Mouse (Mus musculus) heart, embryonic 16.5 days (tissue): ENCODE measurements at regions not wholly inside any gene's neighbourhood (a gene's known extent, or its start where the extent isn't known, plus 50 kb on each side); places are given as distances from the start of the nearest gene placed in this dataset.
A peak's percentile ranks its signal among the peaks of the same experiment; 100 is the strongest.

Experiments used
- ATAC-seq: fragments of 200-750 bp; cut with Nextera tagmentation; replicated peaks from 2 replicates; pipeline ENCODE4 v1.8.0; 2017; ENCODE audit warnings: moderate number of reproducible peaks; ENCODE audit not compliant: insufficient read depth, low FRiP score; ENCODE audit errors: extremely low read depth
- H3K27ac ChIP-seq: fragments of 300-500 bp; sonication (generic); 2 replicates; pipeline ENCODE4 v1.5.1; 2014; ENCODE audit warnings: mild to moderate bottlenecking, low read length, control low read depth, moderate library complexity
- H3K27me3 ChIP-seq: fragments of 300-500 bp; sonication (generic); 2 replicates; pipeline ENCODE4 v1.6.1; 2014; ENCODE audit warnings: low read length, mixed read lengths; ENCODE audit not compliant: control insufficient read depth, insufficient read depth
- H3K36me3 ChIP-seq: fragments of 300-500 bp; sonication (generic); 2 replicates; pipeline ENCODE4 v1.6.1; 2014; ENCODE audit not compliant: control insufficient read depth, insufficient read depth
- H3K4me1 ChIP-seq: fragments of 300-500 bp; sonication (generic); 2 replicates; pipeline ENCODE4 v1.6.1; 2014; ENCODE audit warnings: low read length, mixed read lengths; ENCODE audit not compliant: control insufficient read depth, insufficient read depth
- H3K4me2 ChIP-seq: fragments of 300-500 bp; sonication (generic); 2 replicates; pipeline ENCODE4 v1.6.1; 2014; ENCODE audit warnings: low read depth, mild to moderate bottlenecking, control low read depth, low read length
- H3K4me3 ChIP-seq: fragments of 300-500 bp; sonication (generic); 2 replicates; pipeline ENCODE4 v1.5.1; 2014; ENCODE audit warnings: mild to moderate bottlenecking, control low read depth, low read length
- H3K9ac ChIP-seq: fragments of 300-500 bp; sonication (generic); 2 replicates; pipeline ENCODE4 v1.6.1; 2014; ENCODE audit warnings: low read length, control low read depth
- H3K9me3 ChIP-seq: fragments of 300-500 bp; sonication (generic); replicated peaks from 2 replicates; pipeline ENCODE4 v1.6.1; 2016; ENCODE audit warnings: low read length; ENCODE audit not compliant: control insufficient read depth
- WGBS: fragments of 180-500 bp; shearing (Covaris S2); extraction: QIAGEN DNeasy Blood & Tissue Kit; methylation state at CpG from one replicate; pipeline ENCODE4 v1.1.7; 2014; 5-methylcytosine and 5-hydroxymethylcytosine counted together

DNA sequence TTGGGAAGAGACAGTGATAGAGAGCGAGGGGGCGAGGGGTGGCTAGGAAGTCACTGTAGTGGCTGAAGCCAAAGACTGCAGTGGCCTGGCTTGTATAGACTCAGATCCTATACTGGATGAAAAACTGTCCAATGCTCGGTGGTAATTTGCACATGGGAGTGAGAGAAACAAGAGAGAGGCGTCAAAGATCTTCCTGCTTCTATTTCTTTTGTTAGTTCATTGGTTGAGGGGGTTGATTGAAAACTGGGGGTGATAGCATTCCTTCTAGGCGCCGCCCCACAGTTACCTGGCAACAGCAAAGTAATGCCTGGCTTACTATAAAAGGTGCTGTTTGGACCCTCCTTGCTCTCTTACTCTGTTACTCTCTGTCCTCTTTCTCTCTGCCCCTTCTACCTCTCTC is 465.3 kb upstream of the Smim15 start:
- WGBS = 89% methylated on average over 6 of the region's 6 CpGs
- no peak overlapping the region for H3K9ac ChIP-seq
- no peak overlapping the region for H3K4me3 ChIP-seq
- H3K9me3 ChIP-seq = no peaks in the 10 kb centered on the region
- no peak for ATAC-seq
- H3K27me3 ChIP-seq = no peaks in the 10 kb centered on the region; the same call in 1 of the 2 replicates
- no peak overlapping the region for H3K4me2 ChIP-seq
- H3K27ac ChIP-seq = no peak overlapping the region
- H3K36me3 ChIP-seq = no peaks in the 10 kb centered on the region
- H3K4me1 ChIP-seq = peaks cover 6% of the 10 kb centered on the region; the same call in 1 of the 2 replicates

DNA sequence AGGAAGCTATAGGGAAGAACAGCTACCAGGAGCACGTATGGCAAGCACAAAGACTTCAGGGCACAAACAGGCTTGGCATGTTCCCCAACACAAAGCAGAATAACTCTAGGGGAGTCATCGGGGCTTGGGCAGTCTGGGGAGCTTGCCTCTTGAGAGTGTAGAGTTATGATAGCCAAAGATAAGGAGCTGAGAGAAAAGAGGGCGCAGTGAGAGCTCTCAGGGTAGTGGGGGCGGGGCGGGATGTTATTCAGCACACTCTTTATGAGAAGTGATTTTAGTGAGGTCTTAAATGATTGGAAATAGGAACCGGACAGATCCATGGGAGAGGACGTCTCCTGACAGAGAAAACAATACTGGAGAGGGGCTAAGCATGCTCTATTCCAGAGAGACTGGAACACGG is 466.4 kb upstream of the Smim15 start:
- Histone ChIP-seq H3K4me3 (no peak overlapping the region), H3K4me1 (peaks cover 6% of the 10 kb centered on the region; the same call in 1 of the 2 replicates), H3K9me3 (no peaks in the 10 kb centered on the region), H3K4me2 (no peak overlapping the region), H3K27ac (no peak overlapping the region), H3K27me3 (no peaks in the 10 kb centered on the region; the same call in 1 of the 2 replicates), H3K36me3 (no peaks in the 10 kb centered on the region), H3K9ac (no peak overlapping the region)
- WGBS = 53% methylated on average over 8 of the region's 8 CpGs
- no peak for ATAC-seq

DNA sequence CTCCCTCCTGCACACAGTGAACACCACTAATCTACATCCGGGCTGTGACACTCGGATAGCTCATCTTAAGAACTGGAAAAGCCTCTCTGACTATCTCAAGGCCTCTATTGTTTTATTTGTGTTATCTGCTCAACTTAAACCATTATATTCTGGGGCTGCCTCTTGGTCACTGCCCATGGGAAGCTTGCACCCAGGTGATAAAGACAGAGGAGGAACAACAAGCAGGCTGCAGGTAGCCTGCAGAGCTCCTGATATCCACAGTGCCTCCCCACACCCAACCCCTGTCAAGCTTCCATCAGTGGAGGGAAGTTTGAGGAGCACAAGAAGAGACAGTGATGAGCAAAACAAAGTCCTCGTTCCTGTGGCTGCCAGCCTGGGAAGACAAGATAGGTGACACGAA is 467.0 kb upstream of the Smim15 start:
- Histone ChIP-seq H3K36me3 (no peaks in the 10 kb centered on the region), H3K9me3 (no peaks in the 10 kb centered on the region), H3K27ac (no peak overlapping the region), H3K27me3 (no peaks in the 10 kb centered on the region; the same call in 1 of the 2 replicates), H3K4me1 (peaks cover 6% of the 10 kb centered on the region; the same call in 1 of the 2 replicates), H3K9ac (no peak overlapping the region), H3K4me2 (no peak overlapping the region), H3K4me3 (no peak overlapping the region)
- ATAC-seq = no peak
- 39% methylated on average over 4 of the region's 4 CpGs for WGBS

DNA sequence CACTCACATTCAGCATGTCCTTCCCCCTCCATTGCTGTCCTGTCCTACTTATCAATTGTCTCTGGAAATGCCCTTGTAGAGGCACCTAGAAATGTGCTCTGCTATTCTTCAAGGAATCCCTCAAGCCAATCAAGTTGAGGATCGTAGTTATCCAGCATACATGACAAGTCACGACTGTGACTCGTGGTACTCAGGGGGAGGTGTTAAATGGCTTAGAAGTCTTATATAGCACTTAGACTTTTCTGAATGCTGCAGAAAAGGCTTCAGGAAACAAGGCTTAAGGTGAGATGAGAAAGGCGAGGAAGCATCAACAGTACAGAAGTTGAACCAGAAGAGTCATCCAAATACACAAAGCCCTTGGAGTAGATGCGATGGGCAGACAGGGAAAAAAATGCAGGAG is 467.5 kb upstream of the Smim15 start:
- 73% methylated on average over 5 of the region's 5 CpGs for WGBS
- peaks cover 6% of the 10 kb centered on the region; the same call in 1 of the 2 replicates for H3K4me1 ChIP-seq
- no peak overlapping the region for H3K27ac ChIP-seq
- no peak overlapping the region for H3K9ac ChIP-seq
- no peaks in the 10 kb centered on the region for H3K36me3 ChIP-seq
- no peak for ATAC-seq
- no peaks in the 10 kb centered on the region; the same call in 1 of the 2 replicates for H3K27me3 ChIP-seq
- no peak overlapping the region for H3K4me3 ChIP-seq
- no peaks in the 10 kb centered on the region for H3K9me3 ChIP-seq
- no peak overlapping the region for H3K4me2 ChIP-seq

DNA sequence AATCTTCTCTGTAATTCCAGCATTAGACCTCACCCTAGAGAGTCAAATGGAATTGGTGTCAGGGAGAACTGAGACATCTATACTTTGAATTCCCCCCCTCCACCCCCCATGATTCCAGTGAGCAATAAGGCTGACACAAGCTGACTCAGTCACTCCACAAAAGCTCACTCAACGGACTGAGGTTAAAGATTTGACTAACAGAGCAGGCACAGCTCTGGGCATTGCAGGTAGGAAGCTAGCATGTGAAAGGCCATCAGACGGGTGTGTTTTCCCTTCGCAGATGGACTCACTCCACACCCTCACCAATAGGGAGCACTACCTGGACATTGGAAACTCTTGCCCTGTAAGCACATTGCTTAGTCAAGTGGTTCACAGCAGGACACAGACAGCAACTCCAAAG is 469.2 kb upstream of the Smim15 start:
- no peaks in the 10 kb centered on the region; the same call in 1 of the 2 replicates for H3K27me3 ChIP-seq
- H3K9ac ChIP-seq = no peak overlapping the region
- H3K36me3 ChIP-seq = no peaks in the 10 kb centered on the region
- no peak overlapping the region for H3K27ac ChIP-seq
- H3K4me2 ChIP-seq = no peak overlapping the region
- H3K4me3 ChIP-seq = no peak overlapping the region
- 75% methylated on average over 3 of the region's 3 CpGs for WGBS
- ATAC-seq = no peak
- H3K4me1 ChIP-seq = peaks cover 6% of the 10 kb centered on the region; the same call in 1 of the 2 replicates
- H3K9me3 ChIP-seq = no peaks in the 10 kb centered on the region

DNA sequence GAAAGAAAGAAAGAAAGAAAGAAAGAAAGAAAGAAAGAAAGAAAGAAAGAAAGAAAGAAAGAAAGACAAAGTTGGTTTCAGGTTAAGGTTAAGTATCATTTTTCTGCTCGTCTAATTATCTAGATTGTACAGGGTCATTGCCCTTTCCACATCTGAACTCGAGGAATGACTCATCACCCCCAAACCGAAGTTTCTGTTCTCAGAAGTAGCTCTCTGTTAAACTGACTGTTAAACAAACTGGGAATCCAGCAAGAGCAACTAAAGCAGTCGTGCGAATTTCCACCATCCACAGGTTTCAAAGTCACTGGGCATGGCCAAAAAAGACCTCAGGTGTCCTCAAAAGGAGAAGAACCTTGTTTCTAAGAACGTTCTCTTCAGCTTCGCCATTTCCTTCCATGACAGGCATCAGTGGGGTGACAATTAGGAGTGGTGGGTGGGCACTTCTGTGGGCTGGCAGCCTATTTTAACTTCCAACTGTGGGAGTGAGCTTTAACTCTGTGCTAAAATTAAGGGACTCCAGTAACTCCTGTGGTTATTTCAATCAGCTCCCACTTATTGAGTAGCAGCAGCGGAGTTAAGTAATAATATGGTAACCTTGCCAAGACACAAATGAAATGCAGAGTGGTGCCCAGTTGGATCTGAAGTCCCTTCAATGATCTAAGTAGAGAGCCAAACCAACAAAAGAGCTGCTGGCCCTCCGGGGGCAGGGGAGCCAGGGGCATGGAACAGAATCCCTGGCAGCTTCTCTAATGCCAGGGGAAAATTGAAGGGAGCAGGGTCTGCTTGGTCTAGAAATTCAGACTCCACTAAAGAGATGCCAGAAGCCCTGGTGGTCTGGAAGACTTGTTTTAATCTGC is 470.5 kb upstream of the Smim15 start:
- ATAC-seq = no peak
- 68% methylated on average over 9 of the region's 9 CpGs for WGBS
- H3K4me2 ChIP-seq = no peak overlapping the region

DNA sequence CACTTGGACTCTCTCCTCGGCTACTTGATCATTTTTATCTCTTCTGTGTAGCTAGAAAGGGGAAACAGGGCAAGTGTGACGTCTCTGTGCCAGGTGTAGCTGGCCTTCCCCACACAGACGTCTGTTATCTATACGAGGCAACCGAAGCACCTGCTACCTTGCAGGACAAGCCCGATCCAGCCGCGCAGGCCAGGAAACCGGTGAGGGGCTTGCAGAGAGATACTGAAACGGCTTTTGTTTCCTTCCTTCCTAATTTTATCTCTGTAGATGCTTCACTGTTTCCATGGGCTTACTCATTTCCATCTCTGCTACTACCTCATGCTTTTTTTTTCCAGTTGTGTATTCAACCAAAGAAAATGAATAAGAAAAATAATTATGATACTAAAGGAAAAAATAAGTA is 472.7 kb upstream of the Smim15 start:
- ATAC-seq = no peak; the same call in 1 of the 2 replicates

More for the DNA sequence above, 470.5 kb upstream of the Smim15 start:
- Histone ChIP-seq H3K36me3 (no peaks in the 10 kb centered on the region), H3K9me3 (no peaks in the 10 kb centered on the region), H3K4me1 (peaks cover 6% of the 10 kb centered on the region), H3K27ac (no peak overlapping the region), H3K9ac (no peak overlapping the region), H3K27me3 (no peaks in the 10 kb centered on the region; the same call in 1 of the 2 replicates), H3K4me3 (no peak overlapping the region)

DNA sequence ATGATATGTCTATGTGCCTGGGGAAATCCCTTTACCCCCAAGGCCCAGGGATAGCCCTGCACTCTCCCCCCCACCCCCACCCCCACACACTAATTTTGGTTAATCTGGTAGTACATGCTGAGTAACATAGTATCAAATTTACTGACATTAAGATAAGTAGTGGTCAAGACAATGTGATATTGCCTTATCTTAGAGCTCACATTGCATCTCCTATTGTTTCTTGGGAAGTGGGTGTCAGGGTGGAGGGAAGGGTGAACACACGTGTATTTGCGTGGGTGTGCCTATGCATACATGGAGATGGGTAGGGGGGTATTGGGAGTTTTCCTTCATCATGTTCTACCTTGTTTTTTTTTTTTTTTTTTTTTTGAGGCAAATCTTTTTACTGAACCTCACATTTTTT is 474.8 kb upstream of the Smim15 start:
- 73% methylated on average over 2 of the region's 2 CpGs for WGBS
- no peaks in the 10 kb centered on the region; the same call in 1 of the 2 replicates for H3K4me1 ChIP-seq
- no peak overlapping the region for H3K4me3 ChIP-seq
- no peak overlapping the region for H3K9ac ChIP-seq
- no peaks in the 10 kb centered on the region for H3K36me3 ChIP-seq
- no peaks in the 10 kb centered on the region for H3K27me3 ChIP-seq
- no peak for ATAC-seq
- H3K9me3 ChIP-seq = no peaks in the 10 kb centered on the region
- H3K27ac ChIP-seq = peak overlapping the region; percentile 51
- H3K4me2 ChIP-seq = no peak overlapping the region

More for the DNA sequence above, 472.7 kb upstream of the Smim15 start:
- no peaks in the 10 kb centered on the region for H3K9me3 ChIP-seq
- H3K27me3 ChIP-seq = no peaks in the 10 kb centered on the region; the same call in 1 of the 2 replicates
- WGBS = 48% methylated on average over 10 of the region's 10 CpGs
- H3K4me1 ChIP-seq = no peaks in the 10 kb centered on the region; the same call in 1 of the 2 replicates
- H3K27ac ChIP-seq = no peak overlapping the region
- no peaks in the 10 kb centered on the region for H3K36me3 ChIP-seq
- H3K4me3 ChIP-seq = no peak overlapping the region
- H3K9ac ChIP-seq = no peak overlapping the region
- H3K4me2 ChIP-seq = no peak overlapping the region

DNA sequence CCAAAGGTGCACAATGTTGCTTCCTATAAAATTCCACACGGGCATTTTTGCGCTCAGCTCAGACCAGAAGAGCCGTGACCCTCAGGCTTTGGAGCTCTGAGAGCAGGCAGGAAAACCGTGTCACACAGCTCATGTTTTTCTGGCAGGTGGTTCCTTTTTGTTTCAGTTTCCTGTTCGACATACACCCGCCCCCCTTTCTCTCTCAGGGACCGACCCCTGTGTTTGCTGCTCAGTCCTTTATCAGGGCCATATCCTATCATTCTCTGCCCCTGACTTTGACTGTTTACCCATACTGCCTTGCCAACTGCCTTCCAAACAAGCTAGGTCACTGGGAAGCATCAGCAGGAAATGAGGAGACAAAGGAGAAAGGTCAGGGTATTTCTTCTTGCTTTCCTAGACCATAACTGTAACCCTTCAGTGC is 475.5 kb upstream of the Smim15 start:
- Histone ChIP-seq H3K27ac (peak overlapping the region; percentile 63), H3K4me3 (no peak overlapping the region), H3K9me3 (no peaks in the 10 kb centered on the region), H3K4me1 (no peaks in the 10 kb centered on the region; the same call in 1 of the 2 replicates), H3K36me3 (no peaks in the 10 kb centered on the region), H3K4me2 (peak overlapping the region; percentile 28), H3K27me3 (no peaks in the 10 kb centered on the region), H3K9ac (no peak overlapping the region)
- peak; percentile 83 for ATAC-seq
- WGBS = 39% methylated on average over 7 of the region's 7 CpGs
